Mouse (Mus musculus) C2C12 (cell line): Measurements from ENCODE around the gene Arid5b.

Experiments used
- CTCF ChIP-seq: IDR thresholded peaks from one replicate; pipeline ENCODE4 v1.5.1; 2011; ENCODE audit not compliant: control insufficient read depth, insufficient read depth, insufficient read length
- MAX ChIP-seq: IDR thresholded peaks from one replicate; pipeline ENCODE4 v1.6.1; 2011; ENCODE audit warnings: mild to moderate bottlenecking, control low read depth

DNA sequence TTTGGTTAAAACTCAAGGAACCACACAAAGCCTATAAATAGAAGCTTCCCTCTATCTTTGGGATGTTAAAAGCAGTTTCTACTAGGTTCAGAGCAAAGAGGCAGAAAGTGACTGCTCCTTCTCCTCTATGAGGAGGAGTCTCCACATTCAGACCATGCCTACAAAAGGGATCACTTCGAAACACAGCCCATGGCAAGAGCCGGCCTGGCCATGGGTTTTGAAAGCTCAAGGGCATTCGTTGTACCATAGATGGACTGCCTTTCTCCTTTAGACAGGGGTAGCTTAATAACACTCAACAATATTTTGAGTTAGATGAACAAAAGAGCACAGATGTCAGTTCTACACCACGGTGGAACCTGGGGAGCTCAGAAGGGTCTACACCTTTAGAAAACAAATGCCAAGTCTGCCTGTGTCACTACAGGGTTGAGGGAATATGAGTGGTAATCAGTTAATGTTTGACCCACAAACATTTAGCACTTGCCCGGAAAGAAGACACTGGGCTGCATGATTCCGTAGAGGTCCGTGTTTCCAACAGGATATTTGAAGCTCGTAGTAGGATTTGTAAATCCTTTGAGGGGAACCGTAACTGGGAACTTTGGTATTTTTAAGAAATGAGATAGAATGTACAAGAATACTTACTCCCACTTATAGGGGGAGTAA, 63.6 kb downstream of the Arid5b start:
- TF ChIP-seq CTCF = no peak
- TF ChIP-seq MAX = no peak
